Mouse (Mus musculus): ENCODE results near the gene Lhfpl4. TPM values are rescaled to one million over a fixed set of nuclear protein-coding genes. Genes with fewer than 3 reads are reported as not detected.

Lhfpl4 gene
- polyA plus RNA-seq, 1 experiment from 2014 or later = 0.45 TPM

GRCm38 (mm10) chr6:113194517-113194840 is 705 bp downstream of the Lhfpl4 start:
- H3K27ac ChIP-seq (ENCODE audit: low read depth, low read length) = no peak overlapping the region
- ATAC-seq (ENCODE audit: low FRiP score, low TSS enrichment) = no peak

GRCm38 (mm10) chr6:113193765-113194460 is 1.3 kb downstream of the Lhfpl4 start:
- ATAC-seq (ENCODE audit: low FRiP score, low TSS enrichment) = peak; percentile 55
- 4% methylated on average over 45 of the region's 46 CpGs for WGBS
- Histone ChIP-seq H3K27ac (ENCODE audit: low read depth, low read length) (no peak overlapping the region), H3K4me1 (ENCODE audit: control insufficient read depth, insufficient read depth, low read length) (peaks cover 14% of the 10 kb centered on the region; the same call in 1 of the 2 replicates), H3K4me3 (ENCODE audit: low read length) (peak overlapping the region; percentile 44), H3K4me2 (replicated peaks; ENCODE audit: low read depth, low read length) (peak overlapping the region; percentile 36), H3K9ac (ENCODE audit: low read depth, low read length) (no peak overlapping the region), H3K27me3 (ENCODE audit: control insufficient read depth, insufficient read depth, low read length) (peaks cover 32% of the 10 kb centered on the region), H3K9me3 (ENCODE audit: control insufficient read depth, low read length) (no peaks in the 10 kb centered on the region), H3K36me3 (ENCODE audit: control insufficient read depth, insufficient read depth, low read length) (no peaks in the 10 kb centered on the region)

More at GRCm38 (mm10) chr6:113194517-113194840, 705 bp downstream of the Lhfpl4 start:
- peak overlapping the region; percentile 82 for H3K4me2 ChIP-seq (replicated peaks; ENCODE audit: low read depth, low read length)
- peak overlapping the region; percentile 44 for H3K4me3 ChIP-seq (ENCODE audit: low read length)
- H3K27me3 ChIP-seq (ENCODE audit: control insufficient read depth, insufficient read depth, low read length) = peaks cover 32% of the 10 kb centered on the region
- H3K36me3 ChIP-seq (ENCODE audit: control insufficient read depth, insufficient read depth, low read length) = no peaks in the 10 kb centered on the region
- peaks cover 14% of the 10 kb centered on the region; the same call in 1 of the 2 replicates for H3K4me1 ChIP-seq (ENCODE audit: control insufficient read depth, insufficient read depth, low read length)
- no peak overlapping the region for H3K9ac ChIP-seq (ENCODE audit: low read depth, low read length)
- no peaks in the 10 kb centered on the region for H3K9me3 ChIP-seq (ENCODE audit: control insufficient read depth, low read length)
- WGBS = 4% methylated on average over 5 of the region's 5 CpGs

- ATAC-seq (ENCODE audit: low FRiP score, low TSS enrichment) = no peak
- H3K36me3 ChIP-seq (ENCODE audit: control insufficient read depth, insufficient read depth, low read length) = no peaks in the 10 kb centered on the region
- H3K9me3 ChIP-seq (ENCODE audit: control insufficient read depth, low read length) = no peaks in the 10 kb centered on the region
- H3K27me3 ChIP-seq (ENCODE audit: control insufficient read depth, insufficient read depth, low read length) = no peaks in the 10 kb centered on the region
- H3K9ac ChIP-seq (ENCODE audit: low read depth, low read length) = no peak overlapping the region
- H3K4me2 ChIP-seq (replicated peaks; ENCODE audit: low read depth, low read length) = no peak overlapping the region
- WGBS = 72% methylated on average over 21 of the region's 21 CpGs
- no peak overlapping the region for H3K4me3 ChIP-seq (ENCODE audit: low read length)
- no peaks in the 10 kb centered on the region for H3K4me1 ChIP-seq (ENCODE audit: control insufficient read depth, insufficient read depth, low read length)
- H3K27ac ChIP-seq (ENCODE audit: low read depth, low read length) = no peak overlapping the region
Measured at GRCm38 (mm10) chr6:113184866-113185525, 10.2 kb downstream of the Lhfpl4 start.

- Histone ChIP-seq H3K27ac (ENCODE audit: low read depth, low read length) (no peak overlapping the region), H3K9me3 (ENCODE audit: control insufficient read depth, low read length) (no peaks in the 10 kb centered on the region), H3K9ac (ENCODE audit: low read depth, low read length) (no peak overlapping the region), H3K27me3 (ENCODE audit: control insufficient read depth, insufficient read depth, low read length) (no peaks in the 10 kb centered on the region), H3K4me2 (replicated peaks; ENCODE audit: low read depth, low read length) (no peak overlapping the region), H3K36me3 (ENCODE audit: control insufficient read depth, insufficient read depth, low read length) (no peaks in the 10 kb centered on the region), H3K4me3 (ENCODE audit: low read length) (no peak overlapping the region), H3K4me1 (ENCODE audit: control insufficient read depth, insufficient read depth, low read length) (no peaks in the 10 kb centered on the region)
- WGBS = 47% methylated on average over 9 of the region's 9 CpGs
- ATAC-seq (ENCODE audit: low FRiP score, low TSS enrichment) = peak; percentile 76; the same call in 1 of the 2 replicates
Measured at GRCm38 (mm10) chr6:113184163-113184562, 11.0 kb downstream of the Lhfpl4 start.

GRCm38 (mm10) chr6:113179195-113179733 is 15.9 kb downstream of the Lhfpl4 start:
- no peak overlapping the region for H3K4me3 ChIP-seq (ENCODE audit: low read length)
- H3K9ac ChIP-seq (ENCODE audit: low read depth, low read length) = no peak overlapping the region
- H3K27ac ChIP-seq (ENCODE audit: low read depth, low read length) = no peak overlapping the region
- H3K9me3 ChIP-seq (ENCODE audit: control insufficient read depth, low read length) = no peaks in the 10 kb centered on the region
- H3K36me3 ChIP-seq (ENCODE audit: control insufficient read depth, insufficient read depth, low read length) = no peaks in the 10 kb centered on the region
- no peaks in the 10 kb centered on the region for H3K27me3 ChIP-seq (ENCODE audit: control insufficient read depth, insufficient read depth, low read length)
- ATAC-seq (ENCODE audit: low FRiP score, low TSS enrichment) = no peak
- no peaks in the 10 kb centered on the region for H3K4me1 ChIP-seq (ENCODE audit: control insufficient read depth, insufficient read depth, low read length)
- WGBS = 39% methylated on average over 4 of the region's 4 CpGs
- no peak overlapping the region for H3K4me2 ChIP-seq (replicated peaks; ENCODE audit: low read depth, low read length)

GRCm38 (mm10) chr6:113178286-113179194 is 16.6 kb downstream of the Lhfpl4 start:
- Histone ChIP-seq H3K9me3 (ENCODE audit: control insufficient read depth, low read length) (no peaks in the 10 kb centered on the region), H3K27ac (ENCODE audit: low read depth, low read length) (no peak overlapping the region), H3K4me1 (ENCODE audit: control insufficient read depth, insufficient read depth, low read length) (no peaks in the 10 kb centered on the region), H3K4me3 (ENCODE audit: low read length) (no peak overlapping the region), H3K9ac (ENCODE audit: low read depth, low read length) (no peak overlapping the region), H3K27me3 (ENCODE audit: control insufficient read depth, insufficient read depth, low read length) (no peaks in the 10 kb centered on the region), H3K36me3 (ENCODE audit: control insufficient read depth, insufficient read depth, low read length) (no peaks in the 10 kb centered on the region), H3K4me2 (replicated peaks; ENCODE audit: low read depth, low read length) (no peak overlapping the region)
- no peak for ATAC-seq (ENCODE audit: low FRiP score, low TSS enrichment)
- WGBS = 20% methylated on average over 14 of the region's 14 CpGs

GRCm38 (mm10) chr6:113176613-113177012 is 18.6 kb downstream of the Lhfpl4 start:
- WGBS = 82% methylated on average over 8 of the region's 8 CpGs
- H3K36me3 ChIP-seq (ENCODE audit: control insufficient read depth, insufficient read depth, low read length) = no peaks in the 10 kb centered on the region
- H3K27me3 ChIP-seq (ENCODE audit: control insufficient read depth, insufficient read depth, low read length) = no peaks in the 10 kb centered on the region
- H3K4me2 ChIP-seq (replicated peaks; ENCODE audit: low read depth, low read length) = no peak overlapping the region
- H3K4me1 ChIP-seq (ENCODE audit: control insufficient read depth, insufficient read depth, low read length) = no peaks in the 10 kb centered on the region
- no peak overlapping the region for H3K27ac ChIP-seq (ENCODE audit: low read depth, low read length)
- no peak for ATAC-seq (ENCODE audit: low FRiP score, low TSS enrichment)
- H3K9ac ChIP-seq (ENCODE audit: low read depth, low read length) = no peak overlapping the region
- H3K4me3 ChIP-seq (ENCODE audit: low read length) = no peak overlapping the region
- H3K9me3 ChIP-seq (ENCODE audit: control insufficient read depth, low read length) = no peaks in the 10 kb centered on the region

- H3K9ac ChIP-seq (ENCODE audit: low read depth, low read length) = no peak overlapping the region
- H3K27ac ChIP-seq (ENCODE audit: low read depth, low read length) = no peak overlapping the region
- ATAC-seq (ENCODE audit: low FRiP score, low TSS enrichment) = no peak
- no peak overlapping the region for H3K4me3 ChIP-seq (ENCODE audit: low read length)
- no peaks in the 10 kb centered on the region for H3K4me1 ChIP-seq (ENCODE audit: control insufficient read depth, insufficient read depth, low read length)
- WGBS = 90% methylated on average over 3 of the region's 3 CpGs
- no peaks in the 10 kb centered on the region for H3K9me3 ChIP-seq (ENCODE audit: control insufficient read depth, low read length)
- no peaks in the 10 kb centered on the region for H3K36me3 ChIP-seq (ENCODE audit: control insufficient read depth, insufficient read depth, low read length)
- no peaks in the 10 kb centered on the region for H3K27me3 ChIP-seq (ENCODE audit: control insufficient read depth, insufficient read depth, low read length)
- H3K4me2 ChIP-seq (replicated peaks; ENCODE audit: low read depth, low read length) = no peak overlapping the region
Measured at GRCm38 (mm10) chr6:113175469-113175868, 19.7 kb downstream of the Lhfpl4 start.
